Mouse (Mus musculus): ENCODE results near the gene Lekr1.

GRCm38 (mm10) chr3:65670216-65670615 is 4.2 kb downstream of the Lekr1 start:
- TF ChIP-seq CTCF (IDR thresholded peaks at IDR 0.05; ENCODE audit: low read depth) (no peak), EP300 (optimal IDR thresholded peaks at IDR 0.05) (no peak)
